Mouse (Mus musculus) ES-Bruce4 (cell line): ENCODE results near the gene Mtus2. TPM values are rescaled to one million over a fixed set of nuclear protein-coding genes. Genes with fewer than 3 reads are reported as not detected.
A peak's percentile ranks its signal among the peaks of the same experiment; 100 is the strongest.

ENCODE experiments used
- H3K27ac ChIP-seq: 2 replicates; pipeline ENCODE4 v1.5.1; 2012; ENCODE audit warnings: low read length, inconsistent platforms; ENCODE audit not compliant: insufficient read depth
- H3K27me3 ChIP-seq: 2 replicates; pipeline ENCODE4 v1.6.1; 2012; ENCODE audit warnings: mild to moderate bottlenecking, low read length, inconsistent platforms; ENCODE audit not compliant: control insufficient read depth, poor library complexity, insufficient read depth, severe bottlenecking
- H3K36me3 ChIP-seq: 2 replicates; pipeline ENCODE4 v1.6.1; 2012; ENCODE audit warnings: inconsistent platforms, mild to moderate bottlenecking, low read length, moderate library complexity; ENCODE audit not compliant: control insufficient read depth, poor library complexity, insufficient read depth, severe bottlenecking
- H3K4me1 ChIP-seq: one replicate; pipeline ENCODE4 v1.8.1; 2011; ENCODE audit warnings: low read length; ENCODE audit not compliant: control insufficient read depth, insufficient read depth
- H3K4me3 ChIP-seq: 2 replicates; pipeline ENCODE4 v1.5.1; 2011; ENCODE audit warnings: low read depth, mild to moderate bottlenecking, low read length
- H3K9ac ChIP-seq: 2 replicates; pipeline ENCODE4 v1.6.1; 2012; ENCODE audit warnings: low read depth, mild to moderate bottlenecking, inconsistent platforms; ENCODE audit not compliant: poor library complexity, severe bottlenecking
- H3K9me3 ChIP-seq: replicated peaks from 2 replicates; pipeline ENCODE4 v1.6.1; 2012; ENCODE audit warnings: mild to moderate bottlenecking, low read length, inconsistent platforms; ENCODE audit not compliant: control insufficient read depth, poor library complexity, insufficient read depth, severe bottlenecking
- CTCF ChIP-seq: IDR thresholded peaks from one replicate; pipeline ENCODE4 v1.8.1; 2011; ENCODE audit warnings: low read depth, low read length
- EP300 ChIP-seq: IDR thresholded peaks from 2 replicates; pipeline ENCODE4 v1.6.1; 2011; ENCODE audit warnings: low read depth, low read length; ENCODE audit not compliant: insufficient read depth
- POLR2A ChIP-seq: IDR thresholded peaks from one replicate; pipeline ENCODE4 v1.8.1; 2011; ENCODE audit warnings: low read length; ENCODE audit not compliant: insufficient read depth
- polyA plus RNA-seq: library from polyadenylated mRNA; stranded (reverse); fragments of >200 nt; gene quantifications from 2 replicates; pipeline ENCODE4 v1.2.4, GENCODE M21; 2011; ENCODE audit warnings: low read depth; ENCODE audit not compliant: missing spikeins, insufficient read depth, insufficient read length

Mtus2 gene
- polyA plus RNA-seq, 1 experiment: 2.4 TPM

- TF ChIP-seq POLR2A: no peak
- TF ChIP-seq CTCF: peak; percentile 72
- no peak for TF ChIP-seq EP300
- Histone ChIP-seq H3K27me3 (no peaks in the 10 kb centered on the region), H3K36me3 (no peaks in the 10 kb centered on the region), H3K9me3 (peaks cover 21% of the 10 kb centered on the region), H3K4me3 (no peak overlapping the region), H3K27ac (no peak overlapping the region), H3K9ac (no peak overlapping the region), H3K4me1 (no peaks in the 10 kb centered on the region)
Observed at GRCm38 (mm10) chr5:148180590-148181307, 223.6 kb downstream of the Mtus2 start.

DNA sequence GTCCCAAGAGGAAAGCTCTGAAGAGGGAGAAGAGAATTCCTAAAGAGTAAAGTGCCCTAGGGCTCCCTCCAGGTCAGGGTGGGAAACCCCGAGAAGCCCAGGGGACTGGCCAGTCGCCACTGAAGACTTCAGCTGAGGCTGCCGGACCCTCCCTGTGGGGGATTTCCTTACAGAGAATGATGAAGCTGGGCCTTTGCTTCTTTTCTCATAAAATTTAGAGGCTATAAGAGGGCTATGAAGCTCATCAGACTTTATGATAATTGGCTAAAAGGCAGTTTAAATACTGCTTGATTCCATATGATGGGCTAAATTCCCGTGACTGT, 224.1 kb downstream of the Mtus2 start:
- no peaks in the 10 kb centered on the region for H3K4me1 ChIP-seq
- H3K9ac ChIP-seq: no peak overlapping the region
- no peak overlapping the region for H3K27ac ChIP-seq
- H3K4me3 ChIP-seq: no peak overlapping the region
- TF ChIP-seq EP300 (no peak), CTCF (no peak), POLR2A (no peak)
- H3K27me3 ChIP-seq: no peaks in the 10 kb centered on the region
- peaks cover 21% of the 10 kb centered on the region for H3K9me3 ChIP-seq
- no peaks in the 10 kb centered on the region for H3K36me3 ChIP-seq

DNA sequence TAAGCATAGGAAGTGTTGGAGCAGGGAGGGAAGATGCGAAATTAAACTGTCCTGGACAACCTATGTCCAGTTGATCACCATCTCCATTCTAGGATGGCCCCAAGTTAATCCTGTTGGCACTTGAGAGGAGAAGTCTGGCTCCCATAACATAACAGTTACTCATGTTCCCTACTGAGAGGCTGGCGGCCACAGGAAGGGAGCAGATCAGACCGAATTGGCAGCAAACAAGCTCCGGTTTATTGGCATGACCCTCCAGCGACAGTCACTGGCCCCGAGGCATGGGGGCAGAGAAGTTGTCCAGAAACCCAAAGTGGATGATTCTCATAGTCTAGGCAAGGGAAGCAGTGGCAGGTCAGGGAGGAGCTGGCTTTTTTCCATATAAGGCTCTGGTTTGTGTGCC, 224.8 kb downstream of the Mtus2 start:
- H3K27ac ChIP-seq: no peak overlapping the region
- H3K4me1 ChIP-seq: no peaks in the 10 kb centered on the region
- H3K36me3 ChIP-seq: no peaks in the 10 kb centered on the region
- H3K27me3 ChIP-seq: no peaks in the 10 kb centered on the region
- H3K4me3 ChIP-seq: no peak overlapping the region
- TF ChIP-seq EP300 (no peak), POLR2A (no peak), CTCF (no peak)
- peaks cover 18% of the 10 kb centered on the region for H3K9me3 ChIP-seq
- H3K9ac ChIP-seq: no peak overlapping the region

GRCm38 (mm10) chr5:148185898-148186297, 228.8 kb downstream of the Mtus2 start:
- no peak overlapping the region for H3K9ac ChIP-seq
- H3K27me3 ChIP-seq: no peaks in the 10 kb centered on the region
- no peak overlapping the region for H3K4me3 ChIP-seq
- peaks cover 2% of the 10 kb centered on the region; the same call in 1 of the 2 replicates for H3K9me3 ChIP-seq
- H3K27ac ChIP-seq: no peak overlapping the region
- no peaks in the 10 kb centered on the region for H3K36me3 ChIP-seq
- TF ChIP-seq POLR2A (no peak), CTCF (no peak), EP300 (no peak)
- no peaks in the 10 kb centered on the region for H3K4me1 ChIP-seq

GRCm38 (mm10) chr5:148191416-148191815, 234.3 kb downstream of the Mtus2 start:
- H3K27ac ChIP-seq: peak overlapping the region; percentile 52; the same call in 1 of the 2 replicates

DNA sequence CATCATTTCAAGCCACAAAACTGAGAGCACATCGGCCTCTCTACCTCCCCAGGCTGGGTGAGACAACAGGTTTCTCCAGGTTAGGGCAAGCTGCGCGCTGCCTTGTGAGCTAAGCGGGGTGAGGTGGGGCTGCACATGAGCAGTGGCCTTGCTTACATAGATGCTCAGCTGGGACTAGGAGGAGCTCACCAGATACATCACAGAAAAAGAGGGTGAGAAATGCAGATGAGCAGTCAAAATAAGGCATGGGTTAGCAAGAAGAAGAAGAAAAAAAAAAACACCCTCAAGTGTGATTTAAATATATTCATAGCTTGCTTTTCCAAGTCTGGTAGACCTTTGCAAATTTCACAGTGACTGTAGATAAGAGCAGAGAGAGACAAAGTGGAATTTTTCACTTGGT, 254.7 kb downstream of the Mtus2 start:
- Histone ChIP-seq H3K4me3 (no peak overlapping the region), H3K9me3 (no peaks in the 10 kb centered on the region), H3K27me3 (no peaks in the 10 kb centered on the region), H3K4me1 (no peaks in the 10 kb centered on the region), H3K9ac (no peak overlapping the region), H3K36me3 (no peaks in the 10 kb centered on the region), H3K27ac (no peak overlapping the region)
- TF ChIP-seq POLR2A (no peak), EP300 (no peak), CTCF (no peak)

More at GRCm38 (mm10) chr5:148191416-148191815, 234.3 kb downstream of the Mtus2 start:
- Histone ChIP-seq H3K9me3 (no peaks in the 10 kb centered on the region), H3K36me3 (no peaks in the 10 kb centered on the region), H3K4me1 (no peaks in the 10 kb centered on the region), H3K4me3 (no peak overlapping the region), H3K27me3 (no peaks in the 10 kb centered on the region), H3K9ac (no peak overlapping the region)
- TF ChIP-seq POLR2A (no peak), CTCF (no peak), EP300 (no peak)
